Mouse (Mus musculus): ENCODE measurements at regions not wholly inside any gene's neighbourhood (a gene's known extent, or its start where the extent isn't known, plus 50 kb on each side); places are given as distances from the start of the nearest gene placed in this dataset.

GRCm38 (mm10) chr19:27598350-27598749 lies 168.7 kb upstream of the Pum3 start:
- TF ChIP-seq SMC3 (IDR thresholded peaks at IDR 0.05; ENCODE audit: low read depth, low read length) = no peak
- TF ChIP-seq HCFC1 (IDR thresholded peaks at IDR 0.05; ENCODE audit: low read depth, low read length) = no peak
- no peak for TF ChIP-seq POLR2A (IDR thresholded peaks at IDR 0.05; ENCODE audit: low read depth, low read length)
- TF ChIP-seq JUN (IDR thresholded peaks at IDR 0.05; ENCODE audit: insufficient read depth, low read depth, low read length) = no peak
- TF ChIP-seq MAX (IDR thresholded peaks at IDR 0.05; ENCODE audit: low read length) = no peak
- no peak for TF ChIP-seq CTCF (conservative IDR thresholded peaks at IDR 0.05 in 1 of 2, IDR thresholded peaks at IDR 0.05 in 1 of 2; ENCODE audit: low read depth in 2 of 2, low read length in 2 of 2)
- TF ChIP-seq ZNF384 (IDR thresholded peaks at IDR 0.05; ENCODE audit: low read depth, low read length) = no peak
- no peak for TF ChIP-seq USF2 (conservative IDR thresholded peaks at IDR 0.05; ENCODE audit: low read depth, low read length)
- no peak for TF ChIP-seq TCF12 (IDR thresholded peaks at IDR 0.05; ENCODE audit: low read depth, low read length)

All from CH12.LX (cell line).